Mouse (Mus musculus): ENCODE data around the gene Prnp. TPM values are rescaled to one million over a fixed set of nuclear protein-coding genes. Genes with fewer than 3 reads are reported as not detected.
A peak's percentile ranks its signal among the peaks of the same experiment; 100 is the strongest.

Gene Prnp
- total and polyA plus RNA-seq, 2 experiments from 2014 or later: 90.6 to 139 TPM

GRCm38 (mm10) chr2:131987950-131988349 lies 78.2 kb downstream of the Prnp start:
- 0 out of 2 replicates have a peak, but pooled peaks cover 8% of the 10 kb centered on the region for H3K4me1 ChIP-seq (ENCODE audit: control insufficient read depth, insufficient read depth)
- TF ChIP-seq EP300 (IDR thresholded peaks at IDR 0.05; ENCODE audit: low read depth): no peak
- TF ChIP-seq CTCF (IDR thresholded peaks at IDR 0.05; ENCODE audit: low read depth): peak; percentile 25; the same call in 1 of the 2 replicates
- H3K4me3 ChIP-seq (ENCODE audit: low read depth, low read length): no peak overlapping the region
- no peak overlapping the region for H3K9ac ChIP-seq (replicated peaks; ENCODE audit: low read depth, low read length)
- DNase-seq (ENCODE audit: low spot score) (no peak), ATAC-seq (ENCODE audit: insufficient read depth, low read depth) (no peak)
- H3K27ac ChIP-seq (ENCODE audit: low read depth): no peak overlapping the region
- WGBS: 40% methylated on average over 3 of the region's 3 CpGs
- H3K27me3 ChIP-seq (ENCODE audit: control insufficient read depth, insufficient read depth, low read length): no peaks in the 10 kb centered on the region
- no peak overlapping the region for H3K4me2 ChIP-seq (ENCODE audit: low read depth, low read length)
- no peaks in the 10 kb centered on the region for H3K9me3 ChIP-seq (replicated peaks; ENCODE audit: control insufficient read depth, low read length)
- H3K36me3 ChIP-seq (replicated peaks; ENCODE audit: control insufficient read depth, insufficient read depth, low read length): no peaks in the 10 kb centered on the region

Other genes starting within 250 kb of the Prnp start
- gene Erv3, start 50.2 kb upstream of the Prnp start, total RNA-seq (2014; rRNA removed; ENCODE audit: low replicate concordance): not detected in 2 replicates
- gene Erv3, start 50.2 kb upstream of the Prnp start, polyA plus RNA-seq (2015; fragmentation: Nextera tagmentation; extraction: Ambion mirVana): not detected in 2 replicates
- not detected in 2 replicates for gene Prn, start within 50 bp of the Prnp start, total RNA-seq (2014; rRNA removed; ENCODE audit: low replicate concordance)
- not detected in 2 replicates for gene Prn, start within 50 bp of the Prnp start, polyA plus RNA-seq (2015; fragmentation: Nextera tagmentation; extraction: Ambion mirVana)
- gene Prnd, start 40.9 kb downstream of the Prnp start, total RNA-seq (2014; rRNA removed; ENCODE audit: low replicate concordance): 8.1 and 9.5 TPM in 2 replicates
- gene Prnd, start 40.9 kb downstream of the Prnp start, polyA plus RNA-seq (2015; fragmentation: Nextera tagmentation; extraction: Ambion mirVana): 16.6 and 18.6 TPM in 2 replicates
- 3.7 and 5.2 TPM in 2 replicates for gene Rassf2, start 120.3 kb downstream of the Prnp start, total RNA-seq (2014; rRNA removed; ENCODE audit: low replicate concordance)
- gene Rassf2, start 120.3 kb downstream of the Prnp start, polyA plus RNA-seq (2015; fragmentation: Nextera tagmentation; extraction: Ambion mirVana): 2.6 and 2.7 TPM in 2 replicates
- gene Slc23a2, start 235.2 kb downstream of the Prnp start, total RNA-seq (2014; rRNA removed; ENCODE audit: low replicate concordance): 13.9 and 19.2 TPM in 2 replicates
- gene Slc23a2, start 235.2 kb downstream of the Prnp start, polyA plus RNA-seq (2015; fragmentation: Nextera tagmentation; extraction: Ambion mirVana): 7.8 and 8.6 TPM in 2 replicates